Mouse (Mus musculus): Measurements from ENCODE around the gene Kif18b. TPM values are rescaled to one million over a fixed set of nuclear protein-coding genes. Genes with fewer than 3 reads are reported as not detected.

Gene Kif18b
- polyA plus RNA-seq, 1 experiment, result 18.4 TPM

GRCm38 (mm10) chr11:102888135-102888534 lies 36.8 kb downstream of the Kif18b start:
- H3K4me2 ChIP-seq (ENCODE audit: low read depth), result no peak overlapping the region
- H3K4me3 ChIP-seq, result no peak overlapping the region
- H3ac ChIP-seq (ENCODE audit: control insufficient read depth, insufficient read length), result no peak overlapping the region
- H3K27me3 ChIP-seq (ENCODE audit: control insufficient read depth, insufficient read depth, insufficient read length), result peaks cover 9% of the 10 kb centered on the region
- no peaks in the 10 kb centered on the region for H3K36me3 ChIP-seq (ENCODE audit: control insufficient read depth, insufficient read depth)
- H3K79me2 ChIP-seq (ENCODE audit: control insufficient read depth, insufficient read depth), result no peaks in the 10 kb centered on the region
- TF ChIP-seq POLR2A (IDR thresholded peaks at IDR 0.05; ENCODE audit: insufficient read length, low read depth) (no peak), E2F4 (IDR thresholded peaks at IDR 0.05; ENCODE audit: insufficient read depth) (no peak), POLR2AphosphoS2 (IDR thresholded peaks at IDR 0.05; ENCODE audit: insufficient read length, low read depth) (no peak), MYOG (IDR thresholded peaks at IDR 0.05; ENCODE audit: control insufficient read depth in 1 of 3, insufficient read depth in 1 of 3, insufficient read length in 2 of 3, low read depth in 2 of 3) (no peak), MYOD1 (IDR thresholded peaks at IDR 0.05; ENCODE audit: control insufficient read depth in 1 of 3, insufficient read length in 2 of 3, low read depth in 2 of 3) (no peak), REST (IDR thresholded peaks at IDR 0.05; ENCODE audit: insufficient read depth, insufficient read length) (no peak), SRF (IDR thresholded peaks at IDR 0.05; ENCODE audit: control insufficient read depth, insufficient read length, low read depth) (no peak), TCF12 (IDR thresholded peaks at IDR 0.05; ENCODE audit: insufficient read depth, poor library complexity, severe bottlenecking) (no peak), MAX (IDR thresholded peaks at IDR 0.05; ENCODE audit: low read depth) (no peak), USF1 (IDR thresholded peaks at IDR 0.05; ENCODE audit: low read depth) (no peak), CEBPB (IDR thresholded peaks at IDR 0.05; ENCODE audit: insufficient read depth, poor library complexity, severe bottlenecking) (no peak), TCF3 (IDR thresholded peaks at IDR 0.05; ENCODE audit: insufficient read length, low read depth) (no peak)

GRCm38 (mm10) chr11:102887433-102887832 lies 37.5 kb downstream of the Kif18b start:
- peaks cover 9% of the 10 kb centered on the region for H3K27me3 ChIP-seq (ENCODE audit: control insufficient read depth, insufficient read depth, insufficient read length)
- TF ChIP-seq MYOD1 (IDR thresholded peaks at IDR 0.05; ENCODE audit: control insufficient read depth in 1 of 3, insufficient read length in 2 of 3, low read depth in 2 of 3), result no peak
- H3ac ChIP-seq (ENCODE audit: control insufficient read depth, insufficient read length), result no peak overlapping the region
- H3K4me3 ChIP-seq, result no peak overlapping the region
- no peaks in the 10 kb centered on the region for H3K36me3 ChIP-seq (ENCODE audit: control insufficient read depth, insufficient read depth)
- H3K4me2 ChIP-seq (ENCODE audit: low read depth), result no peak overlapping the region
- no peaks in the 10 kb centered on the region for H3K79me2 ChIP-seq (ENCODE audit: control insufficient read depth, insufficient read depth)

- Histone ChIP-seq H3ac (ENCODE audit: control insufficient read depth, insufficient read length) (no peak within 1 kb of the TSS), H3K36me3 (ENCODE audit: control insufficient read depth, insufficient read depth) (no peaks in the 10 kb centered on the region), H3K4me3 (no peak within 1 kb of the TSS), H3K4me2 (ENCODE audit: low read depth) (peak within 1 kb of the TSS; percentile 30), H3K79me2 (ENCODE audit: control insufficient read depth, insufficient read depth) (peaks cover 11% of the 10 kb centered on the region), H3K27me3 (ENCODE audit: control insufficient read depth, insufficient read depth, insufficient read length) (peaks cover 9% of the 10 kb centered on the region)
- no peak for TF ChIP-seq MYOG (IDR thresholded peaks at IDR 0.05; ENCODE audit: control insufficient read depth in 1 of 3, insufficient read depth in 1 of 3, insufficient read length in 2 of 3, low read depth in 2 of 3)
- no peak for TF ChIP-seq MAX (IDR thresholded peaks at IDR 0.05; ENCODE audit: low read depth)
- TF ChIP-seq MYOD1 (IDR thresholded peaks at IDR 0.05; ENCODE audit: control insufficient read depth in 1 of 3, insufficient read length in 2 of 3, low read depth in 2 of 3), result no peak
- TF ChIP-seq TCF12 (IDR thresholded peaks at IDR 0.05; ENCODE audit: insufficient read depth, poor library complexity, severe bottlenecking), result no peak
- no peak for TF ChIP-seq TCF3 (IDR thresholded peaks at IDR 0.05; ENCODE audit: insufficient read length, low read depth)
- TF ChIP-seq POLR2AphosphoS2 (IDR thresholded peaks at IDR 0.05; ENCODE audit: insufficient read length, low read depth), result no peak
- TF ChIP-seq REST (IDR thresholded peaks at IDR 0.05; ENCODE audit: insufficient read depth, insufficient read length), result no peak
- TF ChIP-seq USF1 (IDR thresholded peaks at IDR 0.05; ENCODE audit: low read depth), result no peak
- no peak for TF ChIP-seq E2F4 (IDR thresholded peaks at IDR 0.05; ENCODE audit: insufficient read depth)
- no peak for TF ChIP-seq CEBPB (IDR thresholded peaks at IDR 0.05; ENCODE audit: insufficient read depth, poor library complexity, severe bottlenecking)
- no peak for TF ChIP-seq POLR2A (IDR thresholded peaks at IDR 0.05; ENCODE audit: insufficient read length, low read depth)
- no peak for TF ChIP-seq SRF (IDR thresholded peaks at IDR 0.05; ENCODE audit: control insufficient read depth, insufficient read length, low read depth)
Observed at GRCm38 (mm10) chr11:102884616-102885219, 40.2 kb downstream of the Kif18b start, which contains the start of gene Fam187a. Fam187a (plus strand) TSS chr11:102885169.

GRCm38 (mm10) chr11:102881314-102882198 lies 43.4 kb downstream of the Kif18b start:
- no peaks in the 10 kb centered on the region for H3K27me3 ChIP-seq (ENCODE audit: control insufficient read depth, insufficient read depth, insufficient read length)
- TF ChIP-seq SRF (IDR thresholded peaks at IDR 0.05; ENCODE audit: control insufficient read depth, insufficient read length, low read depth) (no peak), E2F4 (IDR thresholded peaks at IDR 0.05; ENCODE audit: insufficient read depth) (no peak), TCF3 (IDR thresholded peaks at IDR 0.05; ENCODE audit: insufficient read length, low read depth) (no peak), MYOG (IDR thresholded peaks at IDR 0.05; ENCODE audit: control insufficient read depth in 1 of 3, insufficient read depth in 1 of 3, insufficient read length in 2 of 3, low read depth in 2 of 3) (no peak), MYOD1 (IDR thresholded peaks at IDR 0.05; ENCODE audit: control insufficient read depth in 1 of 3, insufficient read length in 2 of 3, low read depth in 2 of 3) (no peak), REST (IDR thresholded peaks at IDR 0.05; ENCODE audit: insufficient read depth, insufficient read length) (no peak), TCF12 (IDR thresholded peaks at IDR 0.05; ENCODE audit: insufficient read depth, poor library complexity, severe bottlenecking) (no peak), MAX (IDR thresholded peaks at IDR 0.05; ENCODE audit: low read depth) (no peak), CEBPB (IDR thresholded peaks at IDR 0.05; ENCODE audit: insufficient read depth, poor library complexity, severe bottlenecking) (no peak), POLR2A (IDR thresholded peaks at IDR 0.05; ENCODE audit: insufficient read length, low read depth) (no peak), USF1 (IDR thresholded peaks at IDR 0.05; ENCODE audit: low read depth) (no peak), POLR2AphosphoS2 (IDR thresholded peaks at IDR 0.05; ENCODE audit: insufficient read length, low read depth) (no peak)
- H3ac ChIP-seq (ENCODE audit: control insufficient read depth, insufficient read length), result peak overlapping the region; percentile 34
- peaks cover 2% of the 10 kb centered on the region for H3K36me3 ChIP-seq (ENCODE audit: control insufficient read depth, insufficient read depth)
- H3K4me3 ChIP-seq, result peak overlapping the region; percentile 92
- H3K79me2 ChIP-seq (ENCODE audit: control insufficient read depth, insufficient read depth), result peaks cover 33% of the 10 kb centered on the region
- peak overlapping the region; percentile 96 for H3K4me2 ChIP-seq (ENCODE audit: low read depth)
